Mouse (Mus musculus) cerebellum, postnatal 25 days (tissue): Measurements from ENCODE around the gene Senp7.
"Not testable (repeated sequence)": the region's sequence is repeated elsewhere in the genome, so short reads cannot be mapped to it uniquely, and the experiment has no call there.

Source experiments
- DNase-seq, 2 experiments: peaks; one replicate each; pipeline ENCODE4 v3.0.0; 2021; ENCODE audit warnings: mixed read lengths in 2 of 2

The Senp7 gene

DNA sequence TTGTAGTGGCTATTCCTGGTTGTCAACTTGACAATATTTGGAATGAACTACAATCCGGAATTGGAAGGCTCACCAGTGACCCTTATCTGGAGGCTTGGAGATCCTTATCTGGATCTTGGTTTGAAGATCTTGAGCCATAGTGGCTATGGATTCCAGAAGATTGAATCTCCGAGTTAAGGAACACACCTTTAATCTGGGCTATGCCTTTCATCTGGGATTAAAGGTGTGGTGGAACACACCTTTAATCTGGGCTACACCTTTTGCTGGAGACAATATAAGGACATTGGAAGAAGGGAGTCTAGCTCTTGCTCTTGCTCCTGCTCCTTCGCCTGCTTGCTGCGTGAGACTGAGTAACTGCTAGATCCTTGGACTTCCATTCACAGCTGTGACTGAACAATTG lies at the start of gene Senp7:
Gene Senp7, plus strand, starts transcription at position 301 of the 400 bp plus-strand sequence.
- DNase-seq: not testable (repeated sequence)

DNA sequence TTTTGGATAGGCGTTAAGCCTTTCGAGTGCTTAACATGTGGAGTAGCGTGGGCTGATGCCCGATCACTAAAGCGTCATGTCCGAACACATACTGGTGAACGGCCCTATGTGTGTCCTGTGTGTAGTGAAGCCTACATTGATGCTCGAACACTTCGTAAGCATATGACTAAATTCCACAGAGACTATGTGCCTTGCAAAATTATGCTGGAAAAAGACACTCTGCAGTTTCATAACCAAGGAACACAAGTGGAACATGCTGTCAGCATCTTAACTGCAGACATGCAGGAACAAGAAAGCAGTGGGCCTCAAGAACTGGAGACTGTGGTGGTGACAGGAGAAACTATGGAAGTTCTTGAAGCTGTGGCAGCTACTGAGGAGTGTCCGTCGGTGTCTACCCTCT lies 41.3 kb upstream of the Senp7 start:
- no peak for DNase-seq

GRCm38 (mm10) chr16:56008862-56009261 lies 39.3 kb upstream of the Senp7 start:
- no peak for DNase-seq

GRCm38 (mm10) chr16:56012789-56013743 lies 35.1 kb upstream of the Senp7 start:
- no peak for DNase-seq

- DNase-seq: no peak
Observed at GRCm38 (mm10) chr16:56014076-56014475, 34.1 kb upstream of the Senp7 start.

DNA sequence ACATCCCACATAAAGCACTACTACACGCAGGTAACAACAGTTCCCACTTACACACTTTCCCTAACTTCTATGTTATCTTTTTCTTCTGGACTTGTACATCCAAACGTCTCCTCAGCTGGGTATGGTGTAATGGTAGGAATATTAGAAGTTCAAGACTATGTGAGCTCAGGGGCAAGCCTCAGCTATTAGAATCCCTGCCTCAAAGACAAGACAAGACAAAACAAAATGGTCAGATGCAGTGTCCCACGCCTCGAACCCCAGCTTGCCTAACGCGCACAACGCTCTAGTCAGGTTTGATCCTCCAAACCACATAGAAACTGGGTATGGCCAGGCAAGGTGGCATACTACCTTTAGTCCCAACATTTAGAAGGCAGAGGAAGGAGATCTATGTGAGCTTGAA lies 28.5 kb upstream of the Senp7 start:
- DNase-seq: no peak

DNA sequence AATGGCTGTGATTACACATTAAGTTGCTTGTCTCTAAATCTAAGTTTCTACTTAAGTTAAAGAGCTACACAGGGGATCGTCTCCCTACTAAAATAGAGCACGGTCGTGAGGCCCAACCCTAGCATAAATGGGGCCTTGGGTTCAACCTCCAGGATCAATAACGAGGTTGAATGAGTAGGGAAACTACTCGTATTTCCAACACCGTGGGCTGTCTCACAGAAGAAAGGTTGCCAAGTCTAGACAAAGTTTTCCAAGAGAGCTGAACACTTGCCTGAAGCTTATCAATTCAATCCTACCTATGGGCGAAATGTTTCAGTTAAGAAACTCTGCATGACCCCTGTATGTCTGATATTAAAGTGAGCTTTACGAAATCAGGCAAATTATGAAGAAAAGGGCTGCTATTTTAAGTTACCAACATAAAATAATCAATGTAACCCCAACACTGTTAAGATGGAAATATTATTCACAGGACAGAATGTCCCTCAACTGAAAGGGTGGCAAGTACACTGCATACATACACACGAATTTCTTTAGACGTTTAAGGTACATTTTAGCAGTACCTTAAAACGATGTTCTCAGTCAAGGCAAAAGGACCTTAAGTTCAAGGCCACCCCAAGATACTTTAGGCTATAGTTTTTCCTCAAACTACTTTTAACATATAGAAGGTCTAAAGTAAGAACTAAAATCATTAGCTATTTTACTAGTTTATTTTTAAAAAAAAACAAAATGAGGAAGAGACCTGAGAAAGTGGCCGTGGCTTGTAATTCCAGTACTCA lies 20.1 kb upstream of the Senp7 start:
- DNase-seq: no peak

DNA sequence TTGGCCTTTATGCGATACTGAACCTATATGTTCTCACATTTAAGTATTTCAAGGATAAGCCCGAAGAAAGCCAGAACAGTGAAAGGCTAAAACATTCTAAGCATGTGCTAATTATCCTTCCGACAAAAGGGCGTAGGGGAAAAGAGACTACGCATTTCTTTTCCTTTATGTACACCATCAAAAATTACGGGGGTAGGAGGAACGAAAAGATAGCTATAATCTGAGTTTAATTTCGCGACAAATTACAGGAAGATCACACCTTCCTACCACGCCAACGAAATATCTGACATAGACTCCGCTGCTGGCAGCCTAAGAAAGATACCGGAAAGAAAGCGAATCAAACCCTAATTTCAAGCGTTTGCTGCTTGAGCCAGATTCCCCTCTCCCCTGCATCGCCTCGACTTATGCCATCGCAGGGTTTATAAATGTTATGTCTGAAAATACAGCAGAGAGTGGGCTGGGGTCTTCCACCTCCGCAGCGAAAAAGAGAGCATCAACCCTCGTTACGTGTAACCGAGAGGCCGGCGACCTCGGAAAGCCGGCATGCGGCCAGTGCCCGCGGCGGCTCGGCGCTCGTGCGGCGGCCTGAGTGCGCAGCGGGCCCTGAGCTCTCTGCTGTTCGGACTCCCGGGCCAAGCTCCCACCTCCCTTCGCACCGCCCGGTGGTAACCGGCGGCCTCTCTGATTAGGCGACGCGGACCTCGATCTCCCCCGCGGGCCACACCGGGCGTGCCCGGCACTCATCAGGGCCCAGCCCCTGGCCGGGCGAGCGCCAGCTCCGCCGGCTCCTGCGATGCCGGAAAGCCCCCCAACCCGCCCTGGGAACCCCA lies 19.2 kb upstream of the Senp7 start:
- peak in 1 of 2 experiments; percentile 74 for DNase-seq

DNA sequence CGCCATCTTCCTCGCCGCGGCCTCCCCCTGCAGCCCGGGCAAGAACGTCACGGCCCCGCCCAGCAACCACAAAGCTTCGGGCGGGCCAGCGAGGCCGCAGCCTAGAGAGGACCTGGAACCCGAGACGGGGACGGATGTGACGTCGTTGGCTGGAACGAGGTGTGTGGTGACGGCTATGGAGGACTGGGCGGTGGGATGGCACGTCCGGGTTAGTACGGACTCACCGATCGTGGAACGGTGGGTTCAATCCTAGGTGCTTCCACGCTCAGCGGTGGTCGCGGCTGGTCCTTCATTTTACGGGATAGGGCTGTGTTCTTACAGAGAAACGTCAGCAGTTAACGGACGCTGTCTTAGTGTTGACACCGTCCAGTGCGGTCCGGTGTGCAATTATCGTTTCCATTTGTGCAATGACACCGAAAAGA lies 18.5 kb upstream of the Senp7 start, which contains the start of gene Pcnp:
Gene Pcnp, minus strand, starts transcription at position 79 of the 422 bp plus-strand sequence.
- peak; percentile 97 to 98 for DNase-seq

DNA sequence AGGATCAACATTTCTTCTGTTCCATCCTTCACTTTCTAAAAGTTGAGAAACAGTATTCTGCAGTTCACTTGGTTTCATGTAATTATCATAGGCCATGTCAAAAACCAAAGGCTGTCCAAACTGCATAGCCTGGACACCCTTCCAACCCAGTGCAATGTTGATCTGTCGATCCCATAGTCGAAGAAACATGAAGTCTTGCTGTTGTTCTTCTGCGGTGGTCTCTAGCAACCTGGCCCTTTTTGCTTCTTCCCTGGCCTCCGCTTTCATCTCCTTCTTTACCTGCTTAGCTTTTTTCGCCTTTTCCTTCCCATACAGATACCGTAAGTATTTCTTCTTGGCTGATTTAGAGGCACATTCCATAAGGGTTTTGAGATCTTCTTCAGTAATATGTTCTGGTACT lies 13.6 kb upstream of the Senp7 start:
- no peak for DNase-seq

- no peak for DNase-seq
Observed at GRCm38 (mm10) chr16:56036501-56036900, 11.6 kb upstream of the Senp7 start.

DNA sequence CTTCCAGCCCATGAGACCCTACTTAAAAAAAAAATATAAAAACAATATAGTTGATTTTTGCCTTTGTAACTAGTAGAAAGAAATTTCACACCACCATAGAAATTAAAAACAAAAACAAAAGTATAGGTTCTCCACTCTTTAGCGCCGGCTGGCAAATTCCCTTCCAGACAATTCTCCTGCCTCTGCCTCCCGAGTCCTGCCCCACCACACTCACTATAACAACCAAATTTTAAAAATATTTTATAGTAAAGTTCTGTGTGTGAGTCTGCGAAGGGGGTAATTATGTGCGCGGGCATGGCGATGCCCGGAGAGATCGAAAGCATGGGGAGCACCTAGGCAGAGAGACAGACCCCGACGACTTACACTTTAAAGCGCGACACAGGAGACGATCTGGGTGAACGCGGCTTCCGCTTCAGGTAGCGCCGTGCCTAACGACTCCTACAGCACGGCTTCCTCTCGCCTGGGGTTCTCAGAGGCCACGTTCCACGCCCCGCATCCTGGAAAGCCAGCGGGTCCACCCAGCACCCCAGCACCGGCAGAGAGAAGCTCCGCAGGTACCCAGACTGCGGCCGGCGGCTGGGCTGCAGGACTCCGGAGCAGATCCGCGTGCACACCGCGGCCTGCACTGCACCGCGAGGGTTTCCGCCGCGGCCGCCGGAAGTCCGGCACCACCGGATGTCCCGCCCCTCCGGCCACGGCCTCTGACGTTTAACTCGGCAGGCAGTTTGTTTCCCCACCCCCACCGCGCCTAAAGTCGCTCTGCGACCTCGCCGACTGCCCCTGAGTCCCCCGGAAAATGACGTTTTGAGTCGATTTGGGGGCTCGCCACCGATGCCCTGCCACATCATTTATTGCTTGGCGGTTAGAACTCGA lies 10.8 kb upstream of the Senp7 start, which contains the start of gene Trmt10c:
Gene Trmt10c, minus strand, starts transcription at position 682 of the 873 bp plus-strand sequence.
- peak; percentile 96 to 99 for DNase-seq

DNA sequence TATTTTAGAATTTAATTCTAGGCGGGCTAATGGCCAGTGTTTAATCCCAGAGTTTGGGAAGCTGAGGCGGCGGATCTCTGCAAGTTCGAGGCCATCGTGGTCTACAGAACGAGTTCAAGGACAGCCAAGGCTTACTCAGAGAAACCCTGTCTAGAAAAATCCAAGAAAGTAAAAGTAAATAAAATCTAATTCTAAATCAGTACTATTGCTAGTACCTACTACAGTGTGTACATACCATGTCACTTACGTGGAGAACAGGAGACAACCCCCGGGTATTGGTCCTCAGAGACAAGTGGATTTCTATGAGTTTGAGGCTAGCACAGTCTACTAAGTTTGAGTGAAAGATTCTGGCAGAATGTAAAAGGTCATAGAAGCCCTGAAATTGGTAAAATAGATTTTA lies 10.0 kb upstream of the Senp7 start:
- DNase-seq: no peak

DNA sequence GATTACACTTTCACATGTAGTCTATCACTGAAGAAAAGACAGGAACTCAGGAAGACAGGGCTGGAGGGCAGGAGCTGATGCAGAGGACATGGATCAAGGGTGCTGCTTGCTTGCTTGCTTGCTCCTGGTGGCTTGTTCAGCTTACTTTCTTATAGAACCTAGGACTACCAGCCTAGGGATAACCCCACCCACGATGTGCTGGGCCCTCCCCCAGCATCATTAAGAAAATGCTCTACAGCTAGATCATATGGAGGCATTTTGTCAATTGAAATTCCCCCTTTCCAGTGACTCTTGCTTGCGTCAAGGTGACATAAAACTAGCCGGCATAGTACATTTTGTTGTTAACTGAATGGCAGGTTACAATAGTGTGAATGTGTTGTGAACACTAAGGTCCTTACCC lies 7.8 kb downstream of the Senp7 start:
- DNase-seq: no peak

GRCm38 (mm10) chr16:56056944-56057590 lies 8.9 kb downstream of the Senp7 start:
- DNase-seq: no peak

DNA sequence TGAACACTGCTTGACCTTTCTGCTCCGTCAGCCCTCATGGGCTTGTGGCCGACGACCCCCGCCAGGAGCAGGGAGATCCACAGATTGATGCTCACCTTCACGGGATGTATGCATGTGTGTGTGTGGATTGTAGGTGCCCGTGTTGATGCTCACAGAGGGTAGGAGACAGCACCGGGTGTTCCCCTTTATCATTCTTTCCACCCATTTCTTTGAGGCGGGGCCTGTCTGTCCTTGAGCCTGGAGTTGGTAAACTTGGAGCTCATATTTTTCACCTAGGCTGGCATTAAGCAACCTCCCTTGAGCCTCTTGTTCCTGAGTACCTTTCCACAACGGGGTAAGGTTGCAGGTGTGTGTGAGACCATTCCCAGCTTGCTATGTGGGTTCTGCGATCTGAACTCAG lies 10.0 kb downstream of the Senp7 start:
- no peak for DNase-seq

GRCm38 (mm10) chr16:56061995-56062594 lies 14.0 kb downstream of the Senp7 start:
- DNase-seq: no peak

DNA sequence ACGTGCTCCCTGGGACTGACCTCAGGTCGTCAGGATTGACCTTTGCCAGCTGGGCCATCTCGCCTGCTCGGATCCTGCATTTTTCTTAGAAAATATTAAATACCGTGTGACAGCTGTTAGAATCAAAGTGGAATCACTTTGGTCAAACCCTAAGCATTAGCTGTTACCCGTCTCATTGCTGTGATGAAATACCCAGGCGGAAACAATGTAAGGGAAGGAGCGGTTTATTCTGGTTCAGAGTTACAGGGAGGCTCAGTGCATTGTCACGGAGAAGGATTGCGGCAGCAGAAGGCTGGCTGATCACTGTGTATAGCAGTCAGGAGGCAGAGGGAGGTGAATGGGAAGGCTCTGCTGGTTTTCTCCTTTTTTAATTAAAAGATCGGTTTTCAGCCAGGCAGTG lies 14.8 kb downstream of the Senp7 start:
- DNase-seq: no peak

DNA sequence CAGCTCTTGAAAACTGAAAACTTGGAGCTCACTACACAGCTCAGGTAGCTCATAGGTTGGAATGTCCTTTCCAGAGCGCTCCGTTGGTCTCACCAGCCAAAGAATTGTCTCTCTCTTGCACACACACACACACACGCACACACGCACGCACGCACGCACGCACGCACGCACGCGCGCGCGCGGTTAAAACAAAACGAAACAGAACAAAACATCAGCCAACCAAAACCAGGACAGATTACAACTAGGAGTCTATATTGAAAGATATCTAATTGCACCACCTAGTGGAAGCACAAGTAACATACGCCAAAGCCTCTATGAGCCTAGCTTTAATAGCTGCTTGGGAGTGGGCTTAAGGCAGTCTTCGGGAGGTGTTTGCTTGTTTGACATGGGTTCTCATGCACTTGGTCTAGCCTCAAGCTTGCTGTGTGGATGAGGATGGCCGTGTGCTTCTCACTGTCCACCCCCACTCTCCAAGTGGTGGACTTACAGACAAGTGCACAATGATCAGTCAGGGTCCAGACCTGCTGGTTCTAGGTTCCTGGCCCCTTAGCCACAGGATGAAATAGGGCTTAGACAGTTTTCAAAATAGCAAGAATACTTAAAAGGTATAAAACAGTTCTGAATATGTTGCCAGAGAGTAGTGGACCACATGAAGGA lies 16.3 kb downstream of the Senp7 start:
- DNase-seq: peak; percentile 64 to 74

DNA sequence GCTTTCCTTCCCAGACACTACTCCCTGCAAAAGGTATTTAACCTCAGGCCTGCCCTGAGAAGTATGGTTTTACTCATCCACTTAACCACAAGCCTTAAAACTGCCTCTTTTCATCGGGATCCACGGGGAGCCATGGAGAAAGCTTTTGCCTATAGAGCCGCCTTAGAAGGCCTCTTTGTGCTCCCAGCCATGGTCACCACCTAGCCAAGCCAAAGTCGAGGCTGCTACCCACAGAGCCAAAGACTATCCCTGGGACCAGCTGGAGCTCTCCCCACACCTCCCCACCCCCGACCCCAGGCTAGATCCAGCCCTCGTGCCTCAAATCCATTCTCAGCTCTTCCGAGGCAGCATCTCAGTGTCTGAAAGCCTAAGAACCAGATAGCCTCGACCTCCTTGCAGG lies 18.0 kb downstream of the Senp7 start:
- no peak for DNase-seq
